Mouse (Mus musculus) heart, adult 9 months (tissue): Measurements from ENCODE around the gene Glcci1.

Experiments
- DNase-seq, 2 experiments: peaks; one replicate each; pipeline ENCODE4 v3.0.0; 2022; ENCODE audit warnings: low spot score in 2 of 2

Glcci1 gene

DNA sequence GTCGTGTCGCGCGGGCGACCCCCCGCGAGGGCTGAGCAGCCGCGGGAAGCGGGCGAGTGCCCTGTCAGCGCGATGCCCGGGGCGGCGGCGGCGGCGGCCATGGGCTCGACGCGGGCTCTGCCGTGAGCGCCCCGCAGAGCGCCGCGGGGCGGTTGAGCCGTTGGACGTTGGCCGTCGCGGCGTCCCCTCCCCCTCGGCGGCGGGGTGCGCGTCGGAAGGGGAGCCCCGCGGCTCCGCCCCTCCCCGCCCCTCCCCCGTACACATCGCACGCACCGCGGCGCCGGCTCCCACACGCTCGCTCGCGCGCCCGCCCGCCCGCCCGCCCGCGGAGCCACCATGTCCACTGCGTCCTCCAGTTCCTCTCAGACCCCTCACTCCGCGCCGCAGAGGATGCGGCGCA is at the start of gene Glcci1:
Gene Glcci1, plus strand, starts transcription at position 50 of the 400 bp plus-strand sequence.
- peak in 1 of 2 experiments; percentile 64 for DNase-seq

DNA sequence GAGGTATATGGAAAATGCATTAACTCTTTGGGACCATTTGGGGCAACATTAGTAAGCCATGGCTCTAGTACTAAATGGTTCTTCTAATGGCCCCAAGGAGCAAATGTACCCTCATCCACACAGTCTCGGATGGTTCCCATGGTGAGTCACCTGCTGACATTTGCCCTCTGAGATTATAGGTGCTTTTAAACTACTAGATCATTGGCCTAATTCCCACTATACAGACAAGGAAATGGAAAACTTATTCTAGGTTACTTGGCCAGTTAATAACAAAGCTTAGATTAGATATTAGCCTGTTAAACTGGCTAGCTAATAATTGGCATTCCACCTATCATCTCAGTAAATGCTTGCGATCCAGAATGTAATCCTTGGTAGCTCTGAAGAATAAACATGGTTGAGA is 47.0 kb upstream of the Glcci1 start:
- no peak for DNase-seq

DNA sequence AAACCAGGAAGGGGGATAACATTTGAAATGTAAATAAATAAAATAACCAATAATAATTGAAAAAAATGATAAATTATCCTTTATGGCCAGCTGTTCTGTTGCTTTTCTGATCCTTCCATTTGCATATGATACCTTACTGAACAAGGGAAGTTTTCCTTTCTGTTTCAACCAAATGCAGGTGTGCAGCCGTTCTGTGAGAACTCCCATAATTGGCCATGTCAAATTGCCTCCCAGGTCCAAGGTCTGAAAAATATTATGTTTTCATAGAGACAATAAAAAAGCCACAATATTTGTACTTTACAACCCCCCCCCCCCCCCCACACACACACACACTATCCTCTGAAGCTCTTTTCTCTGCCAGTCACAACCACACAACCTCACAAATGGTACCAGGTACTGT is 44.0 kb upstream of the Glcci1 start:
- DNase-seq = no peak

DNA sequence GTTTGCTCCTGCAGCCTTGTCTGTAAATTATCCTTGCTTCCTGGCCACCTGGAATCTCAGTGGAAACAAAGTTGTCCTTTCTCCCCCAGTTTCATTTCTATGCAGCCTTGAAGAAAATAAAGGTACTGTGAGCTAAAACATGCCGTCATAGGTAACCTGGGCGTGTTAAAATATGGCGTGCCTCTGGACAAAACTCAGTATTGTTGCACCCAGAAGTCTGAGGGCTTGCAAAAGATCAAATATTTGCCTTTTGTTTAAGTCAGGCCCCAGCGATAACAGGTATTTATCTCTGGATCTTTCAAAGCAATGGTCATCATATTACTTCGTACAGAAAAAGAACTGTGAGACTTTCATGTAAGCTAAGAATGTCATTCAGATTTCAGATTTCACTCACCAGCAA is 43.4 kb upstream of the Glcci1 start:
- DNase-seq = no peak

DNA sequence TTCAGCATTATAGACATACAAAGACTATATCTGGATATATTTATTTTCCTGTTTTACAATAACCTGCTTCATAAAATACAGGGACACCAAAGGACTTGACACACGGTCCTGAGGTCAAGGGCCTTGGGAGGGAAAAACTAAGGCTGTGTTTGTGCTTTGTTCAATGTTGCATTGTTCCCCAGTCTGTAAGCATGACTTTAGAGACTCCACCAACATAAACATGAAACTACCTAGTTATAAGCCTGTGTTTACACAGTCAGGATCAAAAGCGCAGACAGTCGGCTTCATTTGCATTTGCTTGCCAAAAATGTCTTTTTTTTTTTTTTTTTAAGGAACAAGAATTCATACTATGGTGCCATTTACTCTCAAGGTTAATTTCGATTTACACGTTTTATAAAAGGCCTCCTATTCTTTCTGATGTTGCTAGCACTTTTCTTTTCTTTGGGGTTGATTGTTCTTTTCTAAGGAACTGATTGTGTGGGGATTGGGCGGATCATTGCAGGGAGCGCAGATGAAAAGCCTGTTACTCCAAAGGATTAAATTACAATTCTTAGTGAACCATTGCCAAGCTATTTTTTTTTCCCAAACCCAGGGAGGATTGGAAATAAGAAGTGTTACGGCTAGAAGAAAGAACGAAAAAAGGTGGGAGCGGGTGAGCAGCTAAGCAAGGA is 41.6 kb upstream of the Glcci1 start:
- no peak for DNase-seq

DNA sequence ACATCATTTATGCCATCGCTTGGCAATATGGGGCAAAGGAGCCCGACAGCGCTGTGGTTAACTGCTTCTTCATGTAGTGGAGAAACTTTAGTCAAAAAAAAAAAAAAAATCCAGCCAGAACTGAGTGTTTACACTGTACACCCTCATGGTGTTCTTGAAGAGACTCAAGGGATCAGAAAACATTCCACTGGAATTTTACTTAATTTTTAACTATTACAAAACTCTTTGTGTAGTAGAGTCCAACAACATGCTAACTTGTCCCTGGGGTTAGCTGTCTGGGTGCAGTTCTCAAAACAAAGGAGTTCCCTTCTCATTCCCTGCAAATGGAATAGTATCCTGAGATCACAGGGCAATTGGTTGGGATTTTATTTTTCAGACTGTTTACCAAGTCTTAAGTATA is 39.5 kb upstream of the Glcci1 start:
- peak in 1 of 2 experiments; percentile 8 for DNase-seq

DNA sequence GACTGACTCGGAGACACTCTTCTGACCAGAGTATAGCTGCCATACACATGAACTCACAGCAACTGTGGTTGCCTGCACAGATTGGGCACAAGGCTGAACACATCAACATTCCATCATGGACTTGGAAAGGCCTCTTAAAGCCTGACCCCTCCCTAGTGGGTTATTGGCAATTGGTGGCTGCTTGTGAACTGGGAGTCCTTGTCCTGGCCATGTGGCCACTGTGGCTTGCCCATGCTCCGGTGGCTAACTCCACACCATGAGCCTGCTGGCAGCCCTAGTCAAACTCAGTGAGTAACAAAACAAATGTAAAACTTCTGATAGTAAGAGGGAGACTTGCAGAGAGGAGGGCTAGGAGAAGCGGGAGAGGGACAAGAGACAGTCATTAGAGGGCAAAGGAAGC is 37.3 kb upstream of the Glcci1 start:
- DNase-seq = no peak

DNA sequence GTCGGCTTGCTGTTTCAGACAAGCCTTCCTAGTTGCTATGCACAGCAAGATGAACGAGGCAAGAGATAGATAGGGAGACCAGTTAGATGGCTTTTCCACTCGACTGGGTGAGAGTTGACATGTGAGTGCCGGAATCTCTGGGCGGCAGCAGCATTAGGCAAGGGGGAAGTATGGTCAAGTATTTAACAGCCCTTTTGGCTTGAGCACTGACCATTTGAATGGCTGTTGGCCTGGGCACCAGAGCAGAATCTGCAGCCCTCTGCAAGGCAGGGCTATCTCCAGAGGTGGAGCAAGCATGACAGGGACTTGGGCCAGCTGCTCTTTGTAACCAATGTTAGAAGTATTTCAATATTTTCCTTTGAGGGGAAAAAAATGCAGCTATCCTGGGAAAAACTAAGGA is 36.5 kb upstream of the Glcci1 start:
- DNase-seq = peak; percentile 54 to 59

DNA sequence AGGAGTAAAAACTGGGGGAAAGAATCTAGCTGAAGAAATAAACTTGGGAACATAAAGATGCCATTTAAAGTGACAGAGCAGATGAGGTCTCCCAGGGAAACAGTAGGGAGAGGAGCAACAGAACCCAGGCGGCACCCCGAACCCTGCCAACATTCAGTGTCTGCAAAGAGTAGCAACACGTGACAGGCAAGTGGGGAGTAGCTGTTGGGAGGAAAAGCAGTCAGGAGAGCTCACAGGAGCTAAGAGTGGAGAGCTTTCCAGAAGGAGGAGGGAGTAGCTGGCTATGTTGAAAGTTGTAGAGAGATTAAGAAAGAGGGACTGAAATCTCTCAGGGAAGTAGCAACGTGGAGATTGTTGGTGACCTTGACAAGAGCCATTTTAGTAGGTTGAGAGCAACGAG is 35.9 kb upstream of the Glcci1 start:
- peak; percentile 40 to 49 for DNase-seq

DNA sequence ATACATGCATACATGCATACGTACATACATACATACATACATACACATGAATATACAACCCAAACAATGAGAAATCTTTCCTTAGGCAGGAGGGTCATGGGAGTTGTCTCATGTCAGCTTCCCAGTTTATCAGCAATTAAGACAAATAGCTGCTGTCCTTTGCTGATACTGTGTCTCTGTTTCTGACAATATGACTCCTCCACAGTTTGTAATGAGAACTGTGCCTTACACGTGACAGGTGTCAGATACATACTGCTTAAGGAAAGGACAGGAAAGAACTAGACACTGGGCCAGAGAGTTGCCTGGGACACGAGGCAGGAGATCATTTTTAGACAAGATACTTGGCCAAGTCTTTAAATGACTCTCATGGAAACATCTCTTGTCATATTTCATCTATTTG is 35.1 kb upstream of the Glcci1 start:
- no peak for DNase-seq

DNA sequence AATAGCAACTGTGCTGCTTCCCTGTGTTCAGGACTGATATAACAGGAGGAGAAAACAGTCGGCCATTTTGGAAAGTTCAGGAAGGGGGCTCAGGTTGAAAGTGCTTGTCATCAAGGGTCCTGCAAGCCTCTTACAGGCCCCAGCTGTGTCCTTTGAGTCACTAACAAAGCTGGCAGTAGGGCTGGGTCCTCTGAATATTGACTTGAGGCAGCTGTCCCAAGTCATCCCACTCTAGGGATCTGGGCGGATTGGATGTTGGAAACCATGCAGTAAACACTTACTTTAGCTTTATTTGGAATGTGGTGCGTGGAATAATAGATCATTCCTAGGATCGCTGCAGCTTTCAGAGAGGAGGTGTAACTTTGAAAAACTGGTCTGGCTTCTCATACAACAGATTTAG is 34.6 kb upstream of the Glcci1 start:
- peak in 1 of 2 experiments; percentile 11 for DNase-seq

DNA sequence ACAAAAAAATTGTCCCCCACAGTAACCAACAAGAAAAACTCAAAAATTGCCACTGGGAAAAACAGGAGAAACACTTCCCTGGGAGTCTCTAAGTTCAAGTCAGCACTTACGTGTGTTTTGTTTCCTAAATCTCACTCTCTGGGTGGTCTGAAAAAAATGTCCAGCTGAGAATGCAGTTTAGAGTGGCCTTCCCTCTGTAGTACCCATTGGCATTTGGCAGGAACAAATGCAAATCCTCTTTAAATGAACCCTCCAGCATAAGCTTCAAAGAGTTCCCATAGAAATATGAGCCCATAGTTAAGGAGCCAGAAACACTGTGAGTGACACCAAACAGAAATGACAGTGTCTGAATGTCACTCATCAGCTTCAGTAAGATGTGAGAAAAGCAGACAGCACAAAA is 30.2 kb upstream of the Glcci1 start:
- DNase-seq = no peak

DNA sequence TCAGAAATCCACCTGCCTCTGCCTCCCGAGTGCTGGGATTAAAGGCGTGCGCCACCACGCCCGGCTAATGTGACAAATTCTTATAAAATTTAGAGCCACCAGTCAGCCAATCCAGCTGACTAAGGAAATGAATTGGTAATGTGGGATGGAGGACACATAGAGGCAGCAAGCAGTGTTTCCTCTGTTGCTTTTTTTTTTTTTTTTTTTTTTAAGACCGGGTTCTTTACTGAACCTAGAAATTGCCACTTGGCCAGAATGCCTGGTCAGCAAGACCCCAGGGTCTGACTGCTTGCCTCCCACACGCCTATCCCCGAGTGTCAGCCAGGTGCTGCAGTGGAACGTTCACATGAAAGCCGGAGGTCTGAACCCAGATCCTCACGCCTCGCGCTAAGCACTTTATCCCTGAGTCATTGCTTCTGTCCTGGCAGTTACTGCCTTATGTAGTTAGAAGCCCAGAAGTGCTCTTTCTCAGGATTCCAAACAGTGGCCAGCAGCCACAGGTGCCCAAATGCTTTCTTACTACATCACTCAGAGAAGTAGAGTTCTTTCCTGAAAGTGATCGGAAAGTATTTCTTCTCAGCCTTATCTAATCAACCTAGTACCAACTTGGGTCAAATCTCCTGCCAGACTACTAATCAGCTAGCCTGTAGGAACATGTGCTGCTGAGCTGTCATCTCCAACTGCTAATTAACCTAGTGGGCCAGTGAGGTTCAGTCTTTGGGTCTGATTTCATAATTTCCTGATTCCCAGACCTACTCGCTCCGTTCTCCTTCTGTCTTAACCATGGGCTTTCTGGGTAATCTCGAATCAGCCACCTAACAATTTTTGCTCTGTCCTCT is 24.7 kb upstream of the Glcci1 start:
- DNase-seq = no peak

DNA sequence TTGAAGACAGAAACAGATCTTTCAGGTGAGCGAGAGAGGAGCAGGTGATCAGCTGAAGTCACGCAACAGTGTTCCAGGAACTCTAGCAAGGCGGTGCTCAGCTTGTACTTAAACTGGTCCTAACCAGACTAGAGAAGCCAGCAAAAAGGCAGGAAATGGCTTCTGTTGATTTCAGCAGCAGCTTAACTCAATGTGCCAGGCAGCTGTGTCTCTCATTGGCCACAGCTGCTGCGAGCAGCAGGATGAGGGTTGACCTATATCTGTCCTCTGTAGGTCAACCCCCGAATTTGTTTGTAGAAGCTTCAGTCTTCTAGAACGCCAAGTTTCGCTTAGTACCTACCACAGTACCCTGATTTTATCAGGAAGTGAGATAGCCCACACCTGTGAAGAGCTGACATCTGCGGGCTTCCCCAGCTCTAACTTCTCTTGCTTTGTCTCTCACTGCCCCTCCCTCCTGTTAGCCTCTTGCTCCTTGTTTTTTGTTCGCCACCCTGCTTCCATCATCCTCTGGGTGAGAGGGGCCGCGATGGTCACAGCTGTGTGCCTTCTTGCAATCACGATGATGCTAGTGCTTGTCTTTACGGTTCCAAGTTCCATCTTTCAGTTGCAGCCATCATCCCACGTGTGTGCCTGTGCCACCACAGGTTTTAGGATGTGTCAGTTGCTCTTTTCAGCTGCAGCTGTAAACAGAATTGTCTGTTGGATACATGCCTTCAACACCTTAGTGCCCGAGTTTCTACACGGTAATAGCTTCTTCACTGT is 23.8 kb upstream of the Glcci1 start:
- DNase-seq = peak in 1 of 2 experiments; percentile 23

DNA sequence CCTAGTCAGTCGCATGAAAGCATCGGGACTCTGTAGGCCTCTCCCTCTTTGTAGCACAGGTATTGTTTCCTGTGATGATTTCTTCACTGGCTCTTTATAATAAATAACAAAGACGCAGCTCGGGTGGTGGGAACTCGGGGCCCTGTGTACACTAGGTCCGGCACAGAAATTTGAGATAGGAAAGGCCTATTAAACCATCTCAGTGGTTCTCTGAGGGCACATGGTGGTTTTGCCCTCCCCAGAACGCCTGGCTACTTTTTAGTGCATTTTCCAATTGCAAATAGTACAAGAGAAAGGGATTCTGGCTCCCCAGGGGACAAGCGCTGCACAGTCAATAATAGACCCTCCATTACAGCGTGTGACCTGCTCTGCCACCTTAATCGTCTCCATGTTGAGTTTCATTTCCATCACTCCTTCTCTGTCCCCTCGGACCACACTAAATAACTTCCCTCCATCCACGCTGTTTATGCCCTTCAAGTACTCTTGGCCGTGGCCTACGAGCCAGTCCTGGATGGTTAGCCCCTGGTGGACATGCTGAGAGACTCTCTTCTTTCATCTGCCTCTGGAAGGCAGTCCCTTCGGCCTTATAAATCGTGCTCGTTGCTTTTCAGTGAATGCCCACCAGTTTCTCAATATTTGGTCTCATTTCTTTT is 22.9 kb upstream of the Glcci1 start:
- DNase-seq = no peak

DNA sequence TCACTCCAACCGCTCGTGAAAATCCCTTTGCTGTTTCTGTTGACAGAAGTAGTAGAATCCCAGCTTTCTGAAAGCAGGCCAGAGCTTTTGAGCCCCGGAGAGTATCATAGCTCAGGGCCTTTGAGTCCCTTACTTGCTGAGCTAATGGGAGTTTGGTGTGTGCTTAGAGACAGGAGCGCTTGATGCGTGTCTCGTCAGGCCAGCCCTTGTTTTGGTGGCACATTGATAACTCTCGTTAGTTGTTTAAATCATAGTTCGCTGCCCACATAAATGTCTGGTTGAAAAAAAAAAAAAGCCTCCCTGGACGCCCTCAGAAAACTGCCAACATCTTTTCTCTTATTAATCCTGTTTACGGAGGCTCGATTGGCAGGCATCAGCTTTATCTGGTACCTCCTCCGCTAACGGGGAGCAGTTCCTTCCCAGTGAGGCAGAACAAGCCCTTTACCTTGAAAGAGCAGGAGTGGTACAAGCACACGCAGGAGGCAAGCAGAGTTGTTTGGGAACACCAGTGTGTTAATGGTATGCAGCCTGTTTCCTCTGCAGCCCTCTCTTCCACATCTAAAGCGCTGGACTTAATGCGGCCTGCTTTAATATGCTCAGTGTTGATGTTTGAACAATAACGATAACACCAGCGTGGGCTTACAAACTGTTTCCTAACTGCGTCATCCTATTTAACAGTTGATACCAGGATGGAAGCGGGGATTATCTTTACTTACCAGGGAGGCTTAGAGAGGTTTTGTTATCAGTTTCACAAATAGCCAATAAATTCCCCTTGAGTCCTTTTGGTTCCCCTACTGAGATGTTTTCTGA is 22.2 kb upstream of the Glcci1 start:
- DNase-seq = no peak

DNA sequence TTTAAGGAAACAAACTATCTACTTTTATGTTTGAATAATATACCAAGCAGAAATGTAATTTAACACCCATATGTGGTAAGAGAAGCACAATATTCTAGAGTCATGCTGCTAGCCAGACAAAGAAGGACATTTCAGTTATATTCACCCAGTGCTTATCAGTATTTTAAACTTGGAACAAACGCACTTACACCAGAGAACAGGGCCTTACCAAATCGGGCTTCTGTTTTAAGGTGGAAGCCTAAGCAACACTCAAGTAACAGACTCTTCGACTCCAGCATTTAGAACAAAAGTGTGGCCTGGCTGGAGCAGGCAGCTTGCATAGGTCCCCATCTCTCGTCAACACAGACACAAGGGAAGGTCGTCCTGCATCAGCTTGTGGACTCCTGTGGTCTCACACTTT is 21.2 kb upstream of the Glcci1 start:
- DNase-seq = no peak

DNA sequence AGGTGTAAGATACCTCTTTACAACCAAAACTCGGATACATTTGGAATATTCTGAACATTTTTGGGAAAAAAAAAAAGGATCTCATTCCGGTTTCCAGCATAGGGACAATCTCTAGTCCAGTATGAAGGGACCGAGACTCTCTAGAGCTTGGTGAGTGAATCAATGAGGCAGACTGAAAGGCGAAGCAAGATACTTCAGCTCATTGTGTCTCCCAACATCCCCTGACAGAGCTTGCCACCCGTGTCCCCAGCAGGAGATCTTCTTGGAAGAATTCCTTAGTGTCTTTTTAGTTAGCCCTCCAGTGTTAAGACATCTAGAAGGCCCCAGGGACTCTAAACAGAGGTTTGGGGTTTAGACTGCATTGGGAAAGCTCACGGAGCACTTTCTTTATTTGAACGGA is 20.1 kb upstream of the Glcci1 start:
- no peak for DNase-seq

DNA sequence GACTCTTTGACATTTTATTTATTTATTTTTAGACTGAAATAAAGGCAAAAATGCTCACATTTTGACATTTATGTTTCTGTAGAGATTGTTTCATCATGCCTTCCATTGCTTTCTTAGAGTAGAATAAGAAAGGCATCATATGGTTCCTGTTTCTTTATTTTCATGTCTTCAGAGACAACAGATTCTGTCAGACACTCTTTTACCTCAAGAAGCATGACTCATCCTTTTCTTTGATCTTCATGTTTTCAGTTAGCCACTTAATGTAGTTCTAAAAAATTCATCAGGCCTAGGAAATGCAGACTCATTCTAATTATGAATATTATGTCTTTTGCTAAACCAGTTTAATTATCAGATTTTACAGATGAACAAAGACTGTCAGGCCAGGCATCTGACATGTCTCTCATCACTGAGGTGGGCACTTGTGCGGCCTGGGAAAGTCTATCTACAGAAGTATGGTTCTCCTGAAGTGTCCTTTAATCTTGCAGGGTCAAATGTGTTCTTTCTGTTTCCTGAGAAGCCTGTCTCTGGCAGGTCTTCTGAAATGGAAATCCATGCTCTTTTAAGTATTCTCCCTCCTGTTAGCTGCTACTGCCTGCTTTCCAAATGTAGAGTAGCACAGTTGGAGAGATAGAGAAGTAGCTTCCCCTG is 19.3 kb upstream of the Glcci1 start:
- DNase-seq = no peak

DNA sequence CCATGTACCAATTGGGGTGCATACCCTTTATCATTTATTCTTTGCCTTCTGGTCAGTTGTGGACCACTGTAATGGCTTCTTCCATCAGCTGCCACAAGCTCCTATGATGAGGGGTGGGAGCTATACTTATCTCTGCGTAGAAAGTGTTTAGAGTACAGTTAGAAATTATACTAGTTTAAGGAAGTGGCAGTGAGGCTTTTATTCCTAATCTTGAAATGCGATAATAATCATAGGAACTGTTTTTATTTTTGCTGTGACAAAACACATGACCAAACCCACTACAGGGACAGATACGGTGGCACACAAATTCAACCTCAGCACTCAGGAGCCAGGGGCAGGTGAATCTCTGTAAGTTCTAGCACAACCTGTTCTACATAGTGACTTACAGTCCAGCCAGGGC is 17.2 kb upstream of the Glcci1 start:
- no peak for DNase-seq
